Mouse (Mus musculus): ENCODE results near the gene Spats1.
"Not testable (repeated sequence)": the region's sequence is repeated elsewhere in the genome, so short reads cannot be mapped to it uniquely, and the experiment has no call there.

Spats1 gene

DNA sequence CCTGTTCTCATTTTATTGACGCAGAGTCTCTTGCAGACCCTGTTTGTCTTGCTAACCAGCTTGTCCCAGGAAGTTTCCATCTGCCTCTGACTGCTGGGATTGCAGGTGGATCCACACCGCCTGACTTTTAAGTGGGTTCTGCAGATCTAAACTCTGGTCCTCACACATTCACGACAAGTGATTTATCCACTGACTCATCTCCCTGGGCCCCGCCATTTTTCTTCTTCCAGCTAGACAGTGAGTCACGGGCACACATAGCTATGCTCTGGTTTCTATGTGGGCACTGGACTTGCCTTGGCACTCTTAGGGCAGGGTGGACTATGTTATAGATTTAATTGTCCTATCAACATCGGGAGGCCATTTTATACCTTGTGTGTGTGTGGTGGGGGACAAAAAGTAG lies 14.5 kb upstream of the Spats1 start:
- DNase-seq (ENCODE audit: low spot score in 2 of 2), result no peak

DNA sequence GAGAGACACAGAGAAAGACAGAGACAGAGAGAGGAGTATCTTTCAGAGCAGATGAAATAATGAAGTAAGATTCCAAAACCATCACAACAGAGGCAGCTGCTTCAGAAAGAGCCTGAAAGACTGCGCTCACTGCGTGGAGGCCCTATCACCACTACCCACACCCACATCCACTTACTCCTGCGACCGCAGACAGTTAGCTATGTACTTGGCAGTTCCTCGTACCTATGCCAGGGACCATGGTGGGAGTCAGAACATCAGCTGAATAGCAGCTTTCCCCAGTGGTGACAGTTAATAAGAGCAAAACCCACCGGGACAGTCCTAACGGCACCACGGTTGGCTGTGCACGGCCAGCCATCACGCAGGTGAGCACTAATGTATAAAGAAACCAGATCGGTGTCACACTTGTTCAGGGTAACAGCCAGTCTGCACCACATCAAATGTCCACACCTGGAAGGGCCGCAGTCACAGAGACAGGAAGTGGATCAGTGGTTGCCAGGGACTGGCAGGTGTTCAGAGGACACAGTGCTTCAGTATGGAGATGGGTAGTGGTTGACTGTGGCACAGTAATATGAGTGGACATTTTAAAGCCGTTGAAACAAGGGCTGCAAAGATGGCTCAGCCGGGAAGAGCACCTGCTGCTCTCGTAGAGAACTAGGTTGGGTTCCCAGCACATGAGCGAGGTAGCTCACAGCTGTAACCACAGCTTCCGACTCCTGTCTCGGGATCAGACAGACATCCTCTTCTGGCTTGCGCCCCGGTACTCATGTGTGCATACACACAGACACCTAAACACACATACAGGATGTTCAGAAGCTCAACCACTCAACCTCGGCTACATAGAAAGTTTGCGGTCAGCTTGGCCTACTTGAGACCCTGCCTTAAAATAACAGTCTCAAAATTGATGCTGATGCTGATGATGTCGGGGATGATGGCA lies 13.4 kb upstream of the Spats1 start:
- no peak for DNase-seq (ENCODE audit: low spot score in 2 of 2)

DNA sequence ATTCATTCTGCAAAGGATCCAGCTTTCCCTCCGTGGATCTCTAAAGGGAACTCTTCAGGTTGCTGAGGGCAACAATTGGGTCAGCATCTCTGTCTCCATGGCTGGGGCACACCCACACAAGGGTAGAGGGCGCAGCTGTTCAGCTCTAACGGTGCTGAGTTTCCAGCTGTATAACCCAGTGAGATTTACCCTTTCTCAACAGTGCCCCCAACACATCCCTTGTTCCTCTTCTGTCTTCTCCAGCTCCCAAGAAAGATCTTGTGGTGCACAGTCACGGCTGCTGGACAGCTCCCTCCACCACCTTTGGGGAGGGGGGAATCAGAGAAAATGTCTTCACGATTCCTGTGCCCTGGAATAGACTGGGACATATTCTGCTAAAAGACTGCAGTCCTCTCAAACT lies 12.0 kb upstream of the Spats1 start:
- DNase-seq (ENCODE audit: low spot score in 2 of 2), result no peak

DNA sequence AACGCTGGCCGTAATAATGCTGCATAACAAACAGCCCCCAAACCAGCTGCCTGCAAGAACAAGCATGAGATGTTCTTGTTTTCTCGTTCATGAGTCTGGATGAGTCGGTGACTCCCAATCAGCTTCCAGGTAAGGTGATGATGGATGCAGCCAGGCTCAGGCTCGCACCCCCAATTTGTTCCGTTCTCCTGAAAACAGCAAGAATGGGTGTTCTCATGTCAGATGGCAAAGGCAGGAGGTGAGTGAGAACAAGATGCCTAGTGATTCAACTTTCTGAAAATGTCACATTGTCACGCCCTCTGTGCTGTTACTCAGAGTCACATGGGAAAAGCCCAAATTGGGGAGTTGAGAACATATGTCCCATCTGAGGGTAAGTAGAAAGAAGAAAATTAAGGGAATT lies 10.4 kb upstream of the Spats1 start:
- DNase-seq (ENCODE audit: low spot score in 2 of 2), result no peak

DNA sequence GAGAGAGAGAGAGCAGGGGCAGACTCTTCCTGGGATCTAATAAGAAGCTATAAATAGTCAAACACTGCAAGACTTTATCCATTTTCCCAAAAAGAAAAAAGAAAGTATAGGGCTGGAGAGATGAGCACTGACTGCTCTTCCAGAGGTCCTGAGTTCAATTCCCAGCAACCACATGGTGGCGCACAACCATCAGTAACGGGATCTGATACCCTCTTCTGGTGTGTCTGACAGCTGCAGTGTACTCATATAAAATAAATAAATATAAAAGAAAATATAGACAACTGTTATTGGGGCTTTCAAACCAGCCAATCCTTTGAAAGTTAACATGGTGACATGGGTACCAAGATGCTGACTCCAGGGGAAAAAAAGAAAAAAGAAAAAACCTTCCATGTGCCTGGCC lies 5.2 kb upstream of the Spats1 start:
- DNase-seq (ENCODE audit: low spot score in 2 of 2), result no peak

DNA sequence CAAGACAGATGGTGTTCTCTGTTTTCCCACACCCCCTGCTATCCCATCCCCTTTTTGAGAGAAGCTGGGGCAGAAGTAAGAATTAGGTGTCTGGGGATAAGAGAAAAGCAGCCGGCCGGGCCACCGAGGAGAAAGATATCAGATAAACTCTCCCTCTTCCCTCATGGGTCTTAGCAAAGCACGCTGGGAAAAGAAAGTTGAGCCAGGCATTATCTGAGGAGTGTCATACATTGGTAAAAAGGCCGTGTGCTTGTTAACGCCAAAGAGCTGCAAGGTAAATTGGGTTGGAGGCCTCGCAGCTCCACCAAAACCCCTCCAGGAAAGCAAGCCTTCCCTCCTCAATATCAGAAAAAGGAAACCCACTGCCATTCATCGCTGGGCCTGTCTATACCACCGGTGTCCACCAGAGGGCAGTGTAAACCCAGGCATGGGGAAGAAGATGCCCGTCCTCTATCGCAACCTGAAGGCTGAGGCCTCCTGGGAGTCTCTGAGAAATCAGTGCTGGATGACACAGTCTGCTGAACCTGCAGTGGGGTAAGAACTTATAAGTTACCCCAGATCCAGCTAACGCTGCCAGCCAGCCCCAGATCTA lies 3.1 kb upstream of the Spats1 start:
- DNase-seq (ENCODE audit: low spot score in 2 of 2), result peak; percentile 48 to 86

DNA sequence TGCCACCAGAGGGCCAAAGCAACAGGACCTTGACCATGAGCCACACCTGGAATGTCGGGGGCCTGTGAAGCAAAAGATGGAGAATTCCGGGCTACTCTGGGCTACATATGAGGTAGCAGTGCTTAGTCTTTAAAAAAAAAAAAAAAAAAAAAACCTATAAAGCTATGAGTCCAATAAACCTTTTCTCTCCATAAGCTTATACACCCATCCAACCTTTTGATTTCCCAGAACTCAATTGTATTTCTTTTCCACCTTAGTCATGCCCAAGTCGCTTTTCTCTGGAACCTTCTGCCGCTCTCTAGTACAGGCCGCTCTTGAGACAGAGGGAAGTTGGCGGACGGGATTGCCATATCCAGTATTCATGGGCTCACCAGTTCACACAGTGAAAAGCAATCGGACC lies 1.1 kb downstream of the Spats1 start:
- DNase-seq (ENCODE audit: low spot score in 2 of 2), result no peak

DNA sequence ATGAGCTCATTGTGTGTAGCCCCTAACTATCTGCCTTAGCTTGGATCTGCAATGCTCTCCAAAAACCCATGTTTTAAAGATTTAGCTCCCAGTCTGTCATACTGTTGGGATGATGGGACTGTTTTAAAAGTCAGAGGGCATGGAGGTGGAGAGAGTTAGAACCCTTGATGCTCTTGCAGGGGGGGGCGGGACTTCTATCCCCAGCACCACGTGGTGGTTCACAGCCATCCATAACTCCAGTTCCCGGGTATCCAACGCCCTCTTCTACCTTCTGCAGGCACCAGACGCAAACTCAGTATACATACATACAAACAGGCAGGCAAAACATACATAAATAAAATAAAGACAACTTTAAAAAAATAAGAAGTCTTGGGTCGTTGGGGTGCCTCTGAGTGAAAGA lies 1.5 kb downstream of the Spats1 start:
- no peak for DNase-seq (ENCODE audit: low spot score in 2 of 2)

DNA sequence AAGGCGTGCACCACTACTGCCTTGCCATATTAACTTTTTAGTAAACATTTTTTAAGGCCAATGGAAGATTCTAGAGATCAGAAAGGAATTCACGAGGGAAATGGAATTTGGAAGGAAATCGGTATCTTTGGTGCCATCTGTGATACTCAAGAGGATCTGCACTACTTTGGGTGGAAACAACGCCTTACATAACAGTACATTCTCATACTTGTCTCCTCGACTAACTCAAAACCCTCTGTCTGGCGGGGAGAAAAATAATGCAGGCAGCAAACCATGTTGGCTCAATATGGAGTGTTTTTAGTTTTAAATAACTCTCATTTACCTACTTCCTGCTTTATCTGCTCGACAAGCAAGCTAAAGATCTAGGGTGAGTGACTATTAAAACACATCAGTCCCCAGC lies 4.5 kb downstream of the Spats1 start:
- DNase-seq (ENCODE audit: low spot score in 2 of 2), result no peak

DNA sequence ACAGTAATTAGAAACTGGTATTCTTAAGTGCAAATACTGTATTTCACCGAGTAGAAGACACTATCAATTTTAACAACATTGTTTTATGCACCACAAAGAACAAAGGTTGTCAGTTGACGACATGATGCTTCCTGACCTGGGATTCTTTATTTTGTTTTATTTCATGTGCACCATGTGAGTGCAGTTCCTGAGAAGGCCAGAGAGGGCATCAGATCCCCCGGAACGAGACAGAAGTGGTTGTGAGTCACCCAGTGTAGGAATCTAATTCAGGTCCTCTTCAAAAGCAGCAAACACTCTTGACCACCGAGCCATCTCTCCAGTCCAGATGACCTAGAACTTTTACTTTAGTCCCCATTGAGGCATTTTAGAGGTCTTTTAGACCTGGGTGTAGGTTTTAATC lies 6.9 kb downstream of the Spats1 start:
- DNase-seq (ENCODE audit: low spot score in 2 of 2), result no peak

DNA sequence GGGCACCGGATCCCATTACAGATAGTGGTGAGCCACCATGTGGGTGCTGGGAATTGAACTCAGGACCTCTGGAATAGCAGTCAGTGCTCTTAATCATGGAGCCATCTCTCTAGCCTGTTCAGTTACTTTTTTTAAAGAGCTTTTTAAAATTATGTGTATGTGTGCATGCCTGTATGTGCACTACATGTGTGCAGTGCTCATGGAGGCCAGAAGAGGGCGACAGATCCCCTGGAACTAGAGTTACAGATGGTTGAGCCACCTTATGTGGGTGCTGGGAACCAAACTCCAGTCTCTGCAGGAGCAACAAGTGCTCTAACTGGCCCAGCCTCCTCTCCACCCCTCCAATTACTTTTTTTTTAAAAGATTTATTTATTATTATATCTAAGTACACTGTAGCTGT lies 8.5 kb downstream of the Spats1 start:
- DNase-seq (ENCODE audit: low spot score in 2 of 2), result no peak

DNA sequence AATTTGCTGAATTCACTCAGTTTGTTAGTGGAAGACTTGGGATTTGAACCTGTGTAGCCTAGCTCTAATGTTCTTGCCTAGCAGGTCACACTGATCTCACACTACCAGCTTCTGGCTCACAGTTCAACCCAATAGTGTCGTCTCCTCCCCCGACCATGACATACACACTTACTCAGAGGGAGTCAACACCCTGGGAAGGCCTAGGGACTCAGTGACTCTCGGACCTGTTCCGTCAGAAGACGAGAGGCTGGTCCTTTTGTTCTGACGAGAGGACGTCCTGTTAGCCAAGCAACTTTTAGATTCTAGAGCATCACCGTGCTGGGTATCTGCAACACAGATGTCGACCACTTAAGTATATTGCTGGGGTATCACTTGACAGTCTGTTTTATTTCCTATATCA lies 11.0 kb downstream of the Spats1 start:
- DNase-seq (ENCODE audit: low spot score in 2 of 2), result no peak

DNA sequence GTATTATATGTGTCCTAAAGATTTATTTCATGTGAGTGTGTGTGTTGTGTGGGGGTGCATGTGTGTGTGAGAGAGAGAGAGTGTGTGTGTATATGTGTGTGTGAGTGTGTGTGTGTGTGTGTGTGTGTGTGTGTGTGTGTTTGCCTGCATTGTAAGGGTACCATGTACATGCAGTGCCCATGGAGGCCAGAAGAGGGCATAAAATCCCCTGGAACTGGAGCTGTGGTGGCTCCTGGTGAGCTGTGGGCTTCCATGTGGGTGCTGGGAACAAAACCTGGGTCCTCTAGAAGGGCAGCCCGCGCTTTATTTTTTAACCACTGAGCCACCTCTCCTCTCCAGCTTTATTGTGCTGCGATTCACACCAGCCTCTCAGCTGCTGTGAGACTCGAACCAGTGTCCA lies 12.7 kb downstream of the Spats1 start:
- DNase-seq (ENCODE audit: low spot score in 2 of 2), result no peak

DNA sequence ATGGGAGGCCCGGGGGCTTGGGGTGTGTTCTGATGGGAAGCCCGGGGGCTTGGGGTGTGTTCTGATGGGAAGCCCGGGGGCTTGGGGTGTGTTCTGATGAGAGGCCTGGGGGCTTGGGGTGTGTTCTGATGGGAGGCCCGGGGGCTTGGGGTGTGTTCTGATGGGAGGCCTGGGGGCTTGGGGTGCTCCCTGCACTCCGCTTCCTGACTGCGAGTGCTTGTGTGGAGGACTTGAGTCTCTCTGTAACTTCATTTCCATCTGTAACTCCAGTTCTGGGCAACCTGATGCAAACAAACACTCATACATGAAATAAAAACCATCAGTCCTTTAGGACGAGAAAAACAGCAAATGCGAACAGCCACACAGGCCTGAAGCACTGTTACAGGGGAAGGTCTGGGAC lies 16.2 kb downstream of the Spats1 start:
- DNase-seq (ENCODE audit: low spot score in 2 of 2), result no peak

DNA sequence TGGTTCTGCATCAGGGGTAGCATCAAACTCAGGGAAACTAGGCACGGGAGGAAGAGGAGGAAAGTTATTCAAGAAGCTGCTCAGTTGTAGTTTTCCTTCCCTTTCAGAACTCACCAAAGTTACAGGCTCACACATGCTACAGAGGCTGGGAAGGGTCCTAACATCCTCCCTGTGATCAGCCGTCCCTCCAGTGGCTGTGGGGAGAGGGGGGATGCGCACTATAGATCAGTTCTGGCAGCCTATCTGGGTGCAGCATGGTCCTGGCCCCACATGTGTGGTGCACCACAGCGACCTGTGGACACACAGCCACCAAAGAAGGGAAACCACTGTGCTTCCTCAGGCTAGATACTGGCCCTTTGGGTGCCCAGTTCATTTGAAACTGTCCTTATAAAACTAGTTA lies 16.7 kb downstream of the Spats1 start:
- DNase-seq (ENCODE audit: low spot score in 2 of 2), result no peak

DNA sequence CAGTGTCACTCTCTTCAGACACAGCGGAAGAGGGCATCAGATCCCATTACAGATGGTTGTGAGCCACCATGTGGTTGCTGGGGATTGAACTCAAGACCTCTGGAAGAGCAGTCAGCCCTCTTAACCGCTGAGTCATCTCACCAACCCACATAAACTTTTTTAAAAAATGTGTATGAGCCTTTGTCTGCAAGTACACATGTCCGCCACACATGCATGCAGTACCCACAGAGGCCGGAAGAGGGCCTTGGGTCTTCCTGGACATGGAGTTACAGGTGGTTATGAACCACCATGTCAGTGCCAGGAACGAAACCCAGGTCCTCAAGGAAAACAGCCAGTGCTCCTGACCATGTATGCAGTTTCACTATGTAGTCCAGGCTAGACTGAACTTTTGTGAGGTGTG lies 17.7 kb downstream of the Spats1 start:
- no peak for DNase-seq (ENCODE audit: low spot score in 2 of 2)

DNA sequence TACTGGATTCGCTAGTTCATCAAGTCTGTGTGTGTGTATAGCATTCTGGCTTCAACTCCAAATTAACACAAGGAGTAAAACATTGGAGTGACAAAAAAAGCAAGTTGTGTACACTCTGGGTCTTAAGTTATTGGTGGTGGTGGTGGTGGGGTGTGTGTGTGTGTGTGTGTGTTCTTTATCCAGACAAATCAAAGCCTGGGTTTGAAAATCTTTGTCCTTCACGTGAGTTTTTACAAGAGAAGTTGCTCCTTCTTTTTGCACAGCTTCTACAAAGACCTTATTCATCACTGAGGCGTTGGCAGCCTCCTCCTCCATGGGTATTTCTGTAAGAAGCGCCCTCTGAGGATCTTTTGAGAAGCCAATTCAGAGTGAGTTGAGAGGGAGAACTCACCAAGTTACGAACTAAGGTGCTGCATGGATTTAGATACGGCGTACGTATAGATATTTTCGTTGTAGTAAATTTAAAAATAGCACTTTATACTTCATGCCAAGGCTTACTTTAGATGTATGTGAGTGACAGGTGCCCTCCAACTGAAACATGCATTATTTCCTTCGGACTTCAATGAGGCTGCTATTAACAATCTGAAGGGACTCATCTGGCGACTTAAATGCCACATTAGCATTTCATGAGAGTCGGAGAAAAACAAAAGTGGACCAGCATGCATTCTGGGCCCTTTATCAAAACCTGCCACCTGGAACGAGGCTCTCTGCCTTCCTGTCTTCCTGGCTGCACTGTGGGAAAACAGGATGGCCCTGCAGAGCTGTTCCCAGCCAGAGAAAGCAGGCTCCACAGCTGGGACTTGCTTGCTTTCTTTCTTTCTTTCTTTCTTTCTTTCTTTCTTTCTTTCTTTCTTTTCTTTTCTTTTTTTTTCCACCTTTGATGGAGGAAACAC lies 18.7 kb downstream of the Spats1 start:
- DNase-seq (ENCODE audit: low spot score in 2 of 2), result no peak

DNA sequence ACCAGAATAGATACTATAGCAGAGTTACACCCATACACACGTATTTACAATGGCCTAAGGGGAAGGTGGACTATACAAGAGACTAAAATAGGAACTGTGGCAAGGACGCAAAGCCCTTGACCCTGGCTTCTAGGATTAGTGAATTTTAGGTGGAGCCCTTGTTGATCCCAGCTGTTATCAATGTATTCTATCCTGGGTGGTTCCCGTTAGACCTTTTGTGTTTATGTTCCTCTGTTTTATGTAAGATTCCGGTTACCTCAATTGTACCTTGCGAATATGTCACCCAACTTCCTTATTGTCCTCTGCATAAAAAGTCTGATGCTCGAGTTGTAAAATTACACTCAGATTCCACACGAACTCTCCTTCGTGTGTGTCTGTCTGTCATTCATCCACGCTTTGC lies 19.4 kb downstream of the Spats1 start:
- not testable (repeated sequence) for DNase-seq (ENCODE audit: low spot score in 2 of 2)

DNA sequence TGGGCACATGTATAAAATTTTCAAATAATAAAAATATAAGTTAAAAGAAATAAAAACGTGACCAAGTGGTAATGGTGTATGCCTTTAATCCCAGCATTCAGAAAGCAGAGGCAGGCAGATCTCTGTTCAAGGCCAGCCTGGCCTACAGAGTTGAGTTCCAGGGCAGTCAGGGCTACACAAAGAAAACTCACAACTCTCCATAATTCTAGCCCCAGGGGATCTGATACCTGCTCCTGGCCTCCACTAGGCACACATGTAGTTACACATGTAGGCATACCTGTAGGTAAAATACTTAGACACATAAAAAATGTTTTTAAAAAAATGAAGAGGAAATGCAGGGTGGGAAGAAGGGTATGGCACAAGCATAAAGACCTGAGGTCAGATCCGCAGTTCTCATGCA lies 20.4 kb downstream of the Spats1 start:
- no peak for DNase-seq (ENCODE audit: low spot score in 2 of 2)

DNA sequence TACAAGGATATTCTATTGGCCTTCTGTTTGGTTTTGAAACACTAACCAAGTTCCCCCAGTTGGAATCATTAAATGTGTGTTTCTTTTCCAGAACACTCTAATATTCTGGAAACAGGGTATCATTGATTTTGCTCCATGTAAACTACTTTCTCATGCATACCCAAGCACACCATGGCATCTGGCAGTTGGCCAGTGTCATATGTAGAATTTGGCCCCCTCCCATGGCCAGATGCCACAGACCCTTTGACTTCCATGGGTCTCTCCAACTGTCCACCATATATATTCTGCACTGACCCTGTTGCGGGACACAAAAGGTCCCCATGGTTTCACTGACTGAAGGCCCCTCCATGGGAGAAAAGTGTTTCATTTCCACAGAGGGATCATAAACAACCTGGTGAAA lies 22.9 kb downstream of the Spats1 start:
- no peak for DNase-seq (ENCODE audit: low spot score in 2 of 2)

DNA sequence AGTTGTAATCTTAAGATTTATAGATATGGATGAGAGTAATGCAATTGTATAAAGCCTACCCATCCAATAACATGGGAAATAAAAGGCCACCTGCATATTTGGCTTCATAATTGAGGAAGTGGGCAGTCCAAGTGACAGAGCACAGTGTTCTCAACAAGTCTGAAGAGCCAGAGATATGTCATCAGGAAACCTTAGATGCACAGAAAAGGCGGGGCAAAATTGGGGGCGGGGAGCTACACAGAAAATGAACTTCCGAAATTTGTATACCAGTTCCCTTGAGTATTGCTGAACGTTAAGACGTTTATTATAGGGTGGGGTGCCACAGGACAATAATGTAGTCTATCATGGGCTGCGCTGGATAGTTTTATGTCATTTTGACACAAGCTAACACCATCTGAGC lies 25.1 kb downstream of the Spats1 start:
- DNase-seq (ENCODE audit: low spot score in 2 of 2), result no peak

DNA sequence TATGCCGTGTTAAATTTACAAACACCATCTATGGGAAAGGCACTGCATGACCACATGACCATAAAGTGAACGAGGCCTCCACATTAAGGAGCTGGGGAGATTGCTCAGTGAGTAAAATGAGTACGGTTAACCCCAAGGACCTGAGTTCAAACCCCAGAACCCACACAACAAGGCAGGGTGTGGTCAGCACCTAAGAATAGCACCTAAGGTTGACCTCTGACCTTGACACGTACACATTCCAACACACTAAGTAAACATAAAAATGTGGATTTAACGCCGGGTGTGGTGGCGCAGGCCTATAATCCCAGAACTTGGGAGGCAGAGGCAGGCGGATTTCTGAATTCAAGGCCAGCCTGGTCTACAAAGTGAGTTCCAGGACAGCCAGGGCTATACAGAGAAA lies 25.6 kb downstream of the Spats1 start:
- no peak for DNase-seq (ENCODE audit: low spot score in 2 of 2)

DNA sequence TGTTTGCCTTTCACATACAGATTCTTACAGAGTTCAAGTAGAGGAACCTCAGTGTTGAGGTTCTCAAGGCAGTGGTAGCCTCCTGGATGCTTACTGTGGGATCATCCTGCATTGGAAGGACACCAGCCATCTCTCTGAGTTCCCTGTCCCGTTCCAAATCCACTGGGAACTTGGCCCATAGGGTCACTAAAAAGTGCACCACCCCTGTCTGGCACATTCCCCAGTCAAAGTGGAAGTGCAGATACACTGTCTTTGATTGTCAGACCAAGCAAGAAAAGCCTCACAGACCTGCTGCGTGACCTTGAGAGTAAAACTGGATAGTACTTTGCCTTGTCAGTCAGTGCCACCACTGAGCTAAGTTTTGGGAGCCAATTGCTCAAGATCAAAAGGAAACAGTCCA lies 28.2 kb downstream of the Spats1 start:
- no peak for DNase-seq (ENCODE audit: low spot score in 2 of 2)
